Mouse (Mus musculus): ENCODE data around the gene Zfand3. TPM values are rescaled to one million over a fixed set of nuclear protein-coding genes. Genes with fewer than 3 reads are reported as not detected.

Gene Zfand3
- polyA plus RNA-seq, 1 experiment: 58.6 TPM

- no peak for TF ChIP-seq POLR2A (IDR thresholded peaks at IDR 0.05; ENCODE audit: low read depth, low read length)
- no peak for TF ChIP-seq CTCF (IDR thresholded peaks at IDR 0.05; ENCODE audit: extremely low read depth, insufficient read length, insufficient replicate concordance, low read depth, low read length)
- Histone ChIP-seq H3K27ac (ENCODE audit: insufficient read depth, low read depth, low read length) (no peak overlapping the region), H3K36me3 (ENCODE audit: control insufficient read depth, insufficient read depth, low read length) (no peaks in the 10 kb centered on the region), H3K27me3 (ENCODE audit: control insufficient read depth, insufficient read depth, low read length) (no peaks in the 10 kb centered on the region), H3K4me3 (ENCODE audit: low read depth, low read length) (no peak overlapping the region), H3K4me1 (ENCODE audit: control insufficient read depth, insufficient read depth, insufficient read length, low read length) (peaks cover 3% of the 10 kb centered on the region; the same call in 1 of the 2 replicates)
- 81% methylated on average over 5 of the region's 5 CpGs for WGBS
Measured at GRCm38 (mm10) chr17:30051523-30052346, 47.2 kb downstream of the Zfand3 start.

- no peak for TF ChIP-seq POLR2A (IDR thresholded peaks at IDR 0.05; ENCODE audit: low read depth, low read length)
- no peak for TF ChIP-seq CTCF (IDR thresholded peaks at IDR 0.05; ENCODE audit: extremely low read depth, insufficient read length, insufficient replicate concordance, low read depth, low read length)
- H3K27ac ChIP-seq (ENCODE audit: insufficient read depth, low read depth, low read length): no peak overlapping the region
- no peaks in the 10 kb centered on the region for H3K27me3 ChIP-seq (ENCODE audit: control insufficient read depth, insufficient read depth, low read length)
- peaks cover 3% of the 10 kb centered on the region; the same call in 1 of the 2 replicates for H3K4me1 ChIP-seq (ENCODE audit: control insufficient read depth, insufficient read depth, insufficient read length, low read length)
- no peaks in the 10 kb centered on the region for H3K36me3 ChIP-seq (ENCODE audit: control insufficient read depth, insufficient read depth, low read length)
- 87% methylated on average over 5 of the region's 5 CpGs for WGBS
- no peak overlapping the region for H3K4me3 ChIP-seq (ENCODE audit: low read depth, low read length)
Measured at GRCm38 (mm10) chr17:30052347-30052742, 47.8 kb downstream of the Zfand3 start.

GRCm38 (mm10) chr17:30053463-30053862 lies 48.9 kb downstream of the Zfand3 start:
- Histone ChIP-seq H3K4me1 (ENCODE audit: control insufficient read depth, insufficient read depth, insufficient read length, low read length) (peaks cover 4% of the 10 kb centered on the region; the same call in 1 of the 2 replicates), H3K27ac (ENCODE audit: insufficient read depth, low read depth, low read length) (no peak overlapping the region), H3K4me3 (ENCODE audit: low read depth, low read length) (no peak overlapping the region), H3K36me3 (ENCODE audit: control insufficient read depth, insufficient read depth, low read length) (no peaks in the 10 kb centered on the region), H3K27me3 (ENCODE audit: control insufficient read depth, insufficient read depth, low read length) (no peaks in the 10 kb centered on the region)
- TF ChIP-seq CTCF (IDR thresholded peaks at IDR 0.05; ENCODE audit: extremely low read depth, insufficient read length, insufficient replicate concordance, low read depth, low read length) (no peak), POLR2A (IDR thresholded peaks at IDR 0.05; ENCODE audit: low read depth, low read length) (no peak)
- 74% methylated on average over 9 of the region's 9 CpGs for WGBS

GRCm38 (mm10) chr17:30053871-30054270 lies 49.3 kb downstream of the Zfand3 start:
- no peaks in the 10 kb centered on the region for H3K27me3 ChIP-seq (ENCODE audit: control insufficient read depth, insufficient read depth, low read length)
- H3K27ac ChIP-seq (ENCODE audit: insufficient read depth, low read depth, low read length): no peak overlapping the region
- TF ChIP-seq POLR2A (IDR thresholded peaks at IDR 0.05; ENCODE audit: low read depth, low read length) (no peak), CTCF (IDR thresholded peaks at IDR 0.05; ENCODE audit: extremely low read depth, insufficient read length, insufficient replicate concordance, low read depth, low read length) (no peak)
- WGBS: 78% methylated on average over 2 of the region's 2 CpGs
- H3K36me3 ChIP-seq (ENCODE audit: control insufficient read depth, insufficient read depth, low read length): no peaks in the 10 kb centered on the region
- no peak overlapping the region for H3K4me3 ChIP-seq (ENCODE audit: low read depth, low read length)
- peaks cover 4% of the 10 kb centered on the region; the same call in 1 of the 2 replicates for H3K4me1 ChIP-seq (ENCODE audit: control insufficient read depth, insufficient read depth, insufficient read length, low read length)

GRCm38 (mm10) chr17:30056226-30056625 lies 51.7 kb downstream of the Zfand3 start:
- Histone ChIP-seq H3K4me1 (ENCODE audit: control insufficient read depth, insufficient read depth, insufficient read length, low read length) (peaks cover 4% of the 10 kb centered on the region; the same call in 1 of the 2 replicates), H3K27ac (ENCODE audit: insufficient read depth, low read depth, low read length) (no peak overlapping the region), H3K36me3 (ENCODE audit: control insufficient read depth, insufficient read depth, low read length) (no peaks in the 10 kb centered on the region), H3K27me3 (ENCODE audit: control insufficient read depth, insufficient read depth, low read length) (no peaks in the 10 kb centered on the region), H3K4me3 (ENCODE audit: low read depth, low read length) (no peak overlapping the region)
- TF ChIP-seq CTCF (IDR thresholded peaks at IDR 0.05; ENCODE audit: extremely low read depth, insufficient read length, insufficient replicate concordance, low read depth, low read length): no peak
- no peak for TF ChIP-seq POLR2A (IDR thresholded peaks at IDR 0.05; ENCODE audit: low read depth, low read length)
- 92% methylated on average over 5 of the region's 5 CpGs for WGBS

DNA sequence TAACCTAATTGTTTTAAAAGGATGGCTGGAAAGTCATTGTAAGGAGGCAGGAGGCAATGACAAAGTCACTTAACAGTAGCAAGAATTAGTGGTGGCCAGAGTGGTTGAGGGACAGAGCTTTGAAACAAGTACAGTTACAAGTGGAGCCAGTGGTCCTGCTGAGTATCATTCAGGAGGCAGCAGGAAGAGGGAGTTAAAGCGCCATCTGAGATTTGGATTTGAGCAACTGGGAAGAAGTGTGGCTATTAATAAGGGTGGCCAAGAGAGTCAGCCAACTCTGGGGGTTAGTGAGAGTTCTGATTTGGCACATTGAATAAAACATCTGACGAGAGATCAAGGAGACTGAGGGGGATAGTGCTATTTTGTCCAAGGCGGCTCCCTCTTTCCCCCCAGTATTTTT lies 54.1 kb downstream of the Zfand3 start:
- Histone ChIP-seq H3K4me1 (ENCODE audit: control insufficient read depth, insufficient read depth, insufficient read length, low read length) (peaks cover 6% of the 10 kb centered on the region; the same call in 1 of the 2 replicates), H3K27ac (ENCODE audit: insufficient read depth, low read depth, low read length) (no peak overlapping the region), H3K4me3 (ENCODE audit: low read depth, low read length) (no peak overlapping the region), H3K27me3 (ENCODE audit: control insufficient read depth, insufficient read depth, low read length) (no peaks in the 10 kb centered on the region), H3K36me3 (ENCODE audit: control insufficient read depth, insufficient read depth, low read length) (no peaks in the 10 kb centered on the region)
- 82% methylated on average over 3 of the region's 3 CpGs for WGBS
- TF ChIP-seq POLR2A (IDR thresholded peaks at IDR 0.05; ENCODE audit: low read depth, low read length) (no peak), CTCF (IDR thresholded peaks at IDR 0.05; ENCODE audit: extremely low read depth, insufficient read length, insufficient replicate concordance, low read depth, low read length) (no peak)

DNA sequence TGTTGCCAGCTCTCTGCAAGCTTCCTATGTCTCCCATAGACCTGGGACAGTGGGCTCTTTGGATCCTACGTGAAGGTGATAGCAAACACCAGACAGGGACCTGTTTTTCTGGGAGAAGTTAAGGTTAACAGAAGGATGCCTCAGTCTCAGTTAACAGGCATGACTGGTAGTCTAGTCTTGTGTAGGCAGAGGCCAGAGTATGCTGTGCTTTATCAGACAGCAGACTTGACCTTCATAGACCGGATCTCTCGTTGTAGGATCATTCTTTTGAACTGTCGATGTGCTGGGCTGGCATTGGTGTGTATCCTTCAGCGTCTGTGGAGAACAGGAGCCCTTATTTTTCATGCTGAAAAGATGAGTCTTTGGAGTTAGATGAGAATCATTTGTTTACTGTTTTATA lies 54.5 kb downstream of the Zfand3 start:
- Histone ChIP-seq H3K4me1 (ENCODE audit: control insufficient read depth, insufficient read depth, insufficient read length, low read length) (peaks cover 9% of the 10 kb centered on the region; the same call in 1 of the 2 replicates), H3K4me3 (ENCODE audit: low read depth, low read length) (no peak overlapping the region), H3K27ac (ENCODE audit: insufficient read depth, low read depth, low read length) (no peak overlapping the region), H3K36me3 (ENCODE audit: control insufficient read depth, insufficient read depth, low read length) (no peaks in the 10 kb centered on the region), H3K27me3 (ENCODE audit: control insufficient read depth, insufficient read depth, low read length) (no peaks in the 10 kb centered on the region)
- no peak for TF ChIP-seq POLR2A (IDR thresholded peaks at IDR 0.05; ENCODE audit: low read depth, low read length)
- no peak for TF ChIP-seq CTCF (IDR thresholded peaks at IDR 0.05; ENCODE audit: extremely low read depth, insufficient read length, insufficient replicate concordance, low read depth, low read length)
- 65% methylated on average over 5 of the region's 5 CpGs for WGBS

Data from small intestine, adult 2 months (tissue).